Mouse (Mus musculus) MEL (cell line): Measurements from ENCODE around the gene Hbp1. TPM values are rescaled to one million over a fixed set of nuclear protein-coding genes. Genes with fewer than 3 reads are reported as not detected.

ENCODE experiments used
- DNase-seq: peaks from one replicate; pipeline ENCODE4 v3.0.0; 2011; ENCODE audit warnings: low read depth, low spot score
- H3K27ac ChIP-seq: 2 replicates; pipeline ENCODE4 v1.5.1; 2012; ENCODE audit warnings: low read depth, mild to moderate bottlenecking, control low read depth, low read length, moderate library complexity; ENCODE audit not compliant: control insufficient read depth
- H3K27me3 ChIP-seq, 2 experiments: fragments of 150-350 bp in 1 of 2; sonication (generic) in 1 of 2; 2 replicates each; pipeline ENCODE4 v1.6.1; 2012; ENCODE audit warnings: low read length in 2 of 2, mild to moderate bottlenecking in 2 of 2, improper control_type of control experiment in 1 of 2, moderate library complexity in 1 of 2; ENCODE audit not compliant: insufficient read depth in 2 of 2, control insufficient read depth in 1 of 2
- H3K36me3 ChIP-seq, 2 experiments: 2 replicates each; pipeline ENCODE4 v1.6.1; 2012 to 2014; ENCODE audit warnings: low read length in 2 of 2, improper control_type of control experiment in 1 of 2, inconsistent platforms in 1 of 2, mild to moderate bottlenecking in 1 of 2; ENCODE audit not compliant: insufficient read depth in 2 of 2, control insufficient read depth in 1 of 2
- H3K4me1 ChIP-seq, 2 experiments: fragments of 150-350 bp in 1 of 2; sonication (generic) in 1 of 2; 2 replicates each; pipeline ENCODE4 v1.6.1; 2012; ENCODE audit warnings: low read length in 2 of 2, improper control_type of control experiment in 1 of 2, mild to moderate bottlenecking in 1 of 2; ENCODE audit not compliant: insufficient read depth in 2 of 2, control insufficient read depth in 1 of 2
- H3K4me3 ChIP-seq, 2 experiments: fragments of 150-350 bp in 1 of 2; sonication (generic) in 1 of 2; 2 replicates each; pipeline ENCODE4 v1.5.1; 2012; ENCODE audit warnings: low read depth in 2 of 2, low read length in 2 of 2, mild to moderate bottlenecking in 2 of 2, moderate library complexity in 2 of 2, control low read depth in 1 of 2, improper control_type of control experiment in 1 of 2; ENCODE audit not compliant: control insufficient read depth in 1 of 2, insufficient read depth in 1 of 2
- H3K79me2 ChIP-seq: 2 replicates; pipeline ENCODE4 v1.6.1; 2012; ENCODE audit warnings: mild to moderate bottlenecking, low read length, moderate library complexity; ENCODE audit not compliant: control insufficient read depth, poor library complexity, insufficient read depth
- H3K9ac ChIP-seq: 2 replicates; pipeline ENCODE4 v1.6.1; 2012; ENCODE audit warnings: low read depth, mild to moderate bottlenecking, control low read depth, low read length, moderate library complexity; ENCODE audit not compliant: control insufficient read depth, poor library complexity, severe bottlenecking
- H3K9me3 ChIP-seq: fragments of 150-350 bp; sonication (generic); replicated peaks from 2 replicates; pipeline ENCODE4 v1.6.1; 2012; ENCODE audit warnings: mild to moderate bottlenecking, low read length, improper control_type of control experiment, moderate library complexity; ENCODE audit not compliant: insufficient read depth
- BHLHE40 ChIP-seq: IDR thresholded peaks from 2 replicates; pipeline ENCODE4 v1.6.1; 2012; ENCODE audit warnings: low read depth, mild to moderate bottlenecking, inconsistent platforms, low read length, improper control_type of control experiment, borderline replicate concordance
- CHD2 ChIP-seq: IDR thresholded peaks from 2 replicates; pipeline ENCODE4 v1.6.1; 2011; ENCODE audit warnings: low read length, improper control_type of control experiment
- E2F4 ChIP-seq: IDR thresholded peaks from 2 replicates; pipeline ENCODE4 v1.6.1; 2011; ENCODE audit warnings: low read depth, low read length, improper control_type of control experiment, borderline replicate concordance
- ELF1 ChIP-seq: IDR thresholded peaks from 2 replicates; pipeline ENCODE4 v1.6.1; 2014; ENCODE audit warnings: low read depth, mild to moderate bottlenecking, inconsistent platforms, low read length, improper control_type of control experiment, moderate library complexity
- GABPA ChIP-seq: IDR thresholded peaks from 2 replicates; pipeline ENCODE4 v1.6.1; 2012; ENCODE audit warnings: low read depth, mild to moderate bottlenecking, inconsistent platforms, low read length, improper control_type of control experiment, moderate library complexity
- HCFC1 ChIP-seq: IDR thresholded peaks from 2 replicates; pipeline ENCODE4 v1.6.1; 2012; ENCODE audit warnings: low read depth, mild to moderate bottlenecking, inconsistent platforms, low read length, improper control_type of control experiment, moderate library complexity
- MEF2A ChIP-seq: IDR thresholded peaks from 2 replicates; pipeline ENCODE4 v1.6.1; 2014; ENCODE audit warnings: low read depth, mild to moderate bottlenecking, inconsistent platforms, low read length, improper control_type of control experiment; ENCODE audit not compliant: poor library complexity, insufficient replicate concordance, severe bottlenecking; ENCODE audit errors: extremely low read depth
- MXI1 ChIP-seq: IDR thresholded peaks from 2 replicates; pipeline ENCODE4 v1.6.1; 2011; ENCODE audit warnings: mild to moderate bottlenecking, low read depth, low read length, improper control_type of control experiment
- NRF1 ChIP-seq: IDR thresholded peaks from 2 replicates; pipeline ENCODE4 v1.6.1; 2014; ENCODE audit warnings: low read depth, mild to moderate bottlenecking, inconsistent platforms, low read length, improper control_type of control experiment, moderate library complexity; ENCODE audit not compliant: poor library complexity, insufficient read depth, severe bottlenecking
- RCOR1 ChIP-seq: IDR thresholded peaks from 2 replicates; pipeline ENCODE4 v1.6.1; 2012; ENCODE audit warnings: low read depth, mild to moderate bottlenecking, inconsistent platforms, low read length, improper control_type of control experiment
- TAL1 ChIP-seq: IDR thresholded peaks from 2 replicates; pipeline ENCODE4 v1.6.1; 2012; ENCODE audit warnings: mild to moderate bottlenecking, inconsistent platforms, low read length, moderate library complexity, mixed read lengths
- USF1 ChIP-seq: IDR thresholded peaks from 2 replicates; pipeline ENCODE4 v1.6.1; 2014; ENCODE audit warnings: low read depth, mild to moderate bottlenecking, inconsistent platforms, low read length, improper control_type of control experiment, moderate library complexity
- ZC3H11A ChIP-seq: IDR thresholded peaks from 2 replicates; pipeline ENCODE4 v1.6.1; 2012; ENCODE audit warnings: low read depth, mild to moderate bottlenecking, inconsistent platforms, low read length, improper control_type of control experiment
- ZNF384 ChIP-seq: IDR thresholded peaks from 2 replicates; pipeline ENCODE4 v1.6.1; 2012; ENCODE audit warnings: low read depth, mild to moderate bottlenecking, inconsistent platforms, low read length, improper control_type of control experiment
- polyA plus RNA-seq, 2 experiments: library from polyadenylated mRNA; stranded (reverse) in 1 of 2; unstranded in 1 of 2; fragments of >175 nt in 1 of 2; fragments of >200 nt in 1 of 2; gene quantifications; 2 replicates each; pipeline versions ENCODE4 v1.2.1 to v1.2.4; 2012; ENCODE audit warnings: low replicate concordance in 2 of 2, low read depth in 1 of 2; ENCODE audit not compliant: insufficient read length in 2 of 2, insufficient read depth in 1 of 2, missing spikeins in 1 of 2
- total RNA-seq: library from RNA; depleted of rRNA; stranded (reverse); fragments of 300-350 nt; gene quantifications from 2 replicates; pipeline ENCODE4 v1.2.3, GENCODE M21; 2012

Hbp1 gene
- total and polyA plus RNA-seq, 3 experiments = 4.3 to 8.8 TPM; not detected in 1

DNA sequence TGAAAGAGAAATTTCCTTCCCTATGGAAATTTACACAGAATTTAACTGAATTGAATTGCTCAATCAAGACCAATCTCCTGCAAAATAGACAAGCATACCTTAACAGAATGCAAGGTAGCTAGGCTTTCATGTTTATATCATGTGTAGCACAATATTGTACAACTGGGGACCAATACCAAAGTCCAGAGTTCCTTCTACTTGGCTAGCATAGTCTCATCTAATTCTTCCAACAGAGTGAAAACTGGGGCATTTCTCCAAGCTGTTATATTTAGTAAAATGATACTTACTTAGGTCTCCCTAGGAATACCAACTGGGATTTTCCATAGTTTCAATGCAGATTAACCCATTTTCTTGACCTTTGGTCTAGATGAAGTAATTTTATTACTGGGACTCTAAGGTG lies 11.3 kb downstream of the Hbp1 start:
- H3K36me3 ChIP-seq = peaks cover 11 to 31% of the 10 kb centered on the region in 2 experiments
- no peak overlapping the region for H3K27ac ChIP-seq
- no peak overlapping the region for H3K4me3 ChIP-seq
- H3K9me3 ChIP-seq = no peaks in the 10 kb centered on the region
- H3K27me3 ChIP-seq = no peaks in the 10 kb centered on the region
- H3K4me1 ChIP-seq = peaks cover 8 to 16% of the 10 kb centered on the region in 2 experiments
- H3K9ac ChIP-seq = no peak overlapping the region
- TF ChIP-seq BHLHE40 = no peak
- TF ChIP-seq GABPA = no peak
- no peak for TF ChIP-seq CHD2
- TF ChIP-seq TAL1 = no peak
- no peak for TF ChIP-seq ZNF384
- no peak for TF ChIP-seq ZC3H11A
- no peak for TF ChIP-seq RCOR1
- TF ChIP-seq NRF1 = no peak
- no peak for TF ChIP-seq MEF2A
- TF ChIP-seq E2F4 = no peak
- no peak for TF ChIP-seq ELF1
- TF ChIP-seq HCFC1 = no peak
- TF ChIP-seq MXI1 = no peak
- TF ChIP-seq USF1 = no peak
- H3K79me2 ChIP-seq = no peaks in the 10 kb centered on the region
- DNase-seq = no peak

DNA sequence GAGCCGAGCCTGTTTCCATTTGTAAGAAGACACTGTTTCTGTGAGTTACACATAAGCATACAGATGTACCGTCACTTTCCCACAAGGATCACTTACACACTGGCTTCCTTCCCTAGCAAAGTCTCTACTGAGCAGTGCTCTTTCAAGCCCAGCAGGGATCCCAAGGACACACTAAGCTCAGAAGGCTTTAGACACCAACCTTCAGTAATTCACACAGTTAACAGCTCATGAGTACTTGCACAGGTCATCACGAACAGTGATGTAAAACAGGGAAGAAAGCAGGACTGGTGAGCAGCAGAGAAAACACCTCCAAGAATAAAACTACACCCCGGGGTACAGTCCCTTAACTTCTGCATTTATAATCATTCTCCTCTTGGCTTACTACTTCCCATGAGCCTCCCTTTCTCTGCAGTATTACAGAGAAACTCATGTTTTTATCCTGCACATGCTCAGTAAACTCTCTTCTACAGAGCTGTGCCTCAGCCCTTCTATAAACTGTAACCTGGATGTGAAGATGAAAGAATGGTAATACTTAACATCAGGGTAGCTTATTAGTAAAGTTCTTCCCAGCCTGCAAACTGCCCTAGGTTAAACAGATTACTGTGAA lies 11.8 kb downstream of the Hbp1 start:
- TF ChIP-seq ELF1 (no peak), NRF1 (peak; percentile 58)
- Histone ChIP-seq H3K9ac (no peak overlapping the region), H3K36me3 (peaks cover 11 to 26% of the 10 kb centered on the region in 2 experiments), H3K9me3 (no peaks in the 10 kb centered on the region), H3K4me3 (no peak overlapping the region), H3K27ac (no peak overlapping the region), H3K79me2 (no peaks in the 10 kb centered on the region), H3K4me1 (peaks cover 4 to 11% of the 10 kb centered on the region in 2 experiments), H3K27me3 (no peaks in the 10 kb centered on the region)
- DNase-seq = peak; percentile 53
